Mouse (Mus musculus) erythroid progenitor cell, adult 5-6 weeks (primary cell): ENCODE results near the gene Cdk19. TPM values are rescaled to one million over a fixed set of nuclear protein-coding genes. Genes with fewer than 3 reads are reported as not detected.

ENCODE experiments used
- ATAC-seq: replicated peaks from 2 replicates; pipeline ENCODE4 v1.8.0; 2016; ENCODE audit warnings: moderate number of reproducible peaks, mild to moderate bottlenecking, moderate TSS enrichment, inconsistent platforms; ENCODE audit not compliant: poor library complexity, low FRiP score, severe bottlenecking
- total RNA-seq, 2 experiments: library from RNA; stranded (forward) in 1 of 2; stranded (reverse) in 1 of 2; fragments of 150-400 nt in 1 of 2; fragments of 186-747, 209-891 nt in 1 of 2; gene quantifications; 2 replicates each; pipeline versions ENCODE4 v1.2.3 to v1.2.4; 2015 to 2017; ENCODE audit warnings: low replicate concordance in 2 of 2

The Cdk19 gene
- total RNA-seq, 2 experiments from 2014 or later = 34.6 to 36.9 TPM

DNA sequence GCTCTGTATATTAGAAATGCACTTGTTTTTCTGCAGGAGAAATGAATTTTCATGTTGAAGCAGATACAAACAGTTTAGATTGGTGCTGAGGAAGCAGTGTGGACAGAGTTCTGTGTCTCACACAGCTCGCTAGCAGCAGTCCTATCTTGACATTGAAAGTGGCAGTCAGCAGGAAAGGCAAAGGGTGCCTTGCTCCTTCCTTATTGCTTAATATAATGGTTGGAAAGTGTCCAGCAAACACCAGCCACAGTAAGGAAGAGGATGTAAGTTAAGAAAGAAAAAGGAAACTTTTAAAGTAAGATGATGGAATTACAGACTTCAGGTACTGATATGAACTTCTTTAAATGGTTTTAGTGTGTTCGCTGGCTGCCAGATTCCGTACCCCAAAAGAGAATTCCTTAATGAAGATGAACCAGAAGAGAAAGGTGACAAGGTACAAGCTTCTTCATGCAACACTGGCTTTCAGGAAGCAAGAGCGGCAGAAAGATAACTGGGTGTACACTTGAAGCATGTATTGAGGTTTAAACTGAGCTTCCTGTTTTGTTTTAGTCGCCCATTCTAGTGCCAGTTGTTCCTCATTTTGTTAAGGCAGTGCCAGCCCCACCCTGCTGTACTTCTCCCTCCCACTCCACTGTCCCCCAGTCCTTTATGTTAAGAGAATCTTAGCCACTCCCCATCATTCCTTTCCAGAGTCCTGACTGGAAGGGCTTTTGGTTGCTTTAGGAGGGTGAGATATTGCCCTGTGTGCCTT is 137.3 kb downstream of the Cdk19 start:
- no peak for ATAC-seq

DNA sequence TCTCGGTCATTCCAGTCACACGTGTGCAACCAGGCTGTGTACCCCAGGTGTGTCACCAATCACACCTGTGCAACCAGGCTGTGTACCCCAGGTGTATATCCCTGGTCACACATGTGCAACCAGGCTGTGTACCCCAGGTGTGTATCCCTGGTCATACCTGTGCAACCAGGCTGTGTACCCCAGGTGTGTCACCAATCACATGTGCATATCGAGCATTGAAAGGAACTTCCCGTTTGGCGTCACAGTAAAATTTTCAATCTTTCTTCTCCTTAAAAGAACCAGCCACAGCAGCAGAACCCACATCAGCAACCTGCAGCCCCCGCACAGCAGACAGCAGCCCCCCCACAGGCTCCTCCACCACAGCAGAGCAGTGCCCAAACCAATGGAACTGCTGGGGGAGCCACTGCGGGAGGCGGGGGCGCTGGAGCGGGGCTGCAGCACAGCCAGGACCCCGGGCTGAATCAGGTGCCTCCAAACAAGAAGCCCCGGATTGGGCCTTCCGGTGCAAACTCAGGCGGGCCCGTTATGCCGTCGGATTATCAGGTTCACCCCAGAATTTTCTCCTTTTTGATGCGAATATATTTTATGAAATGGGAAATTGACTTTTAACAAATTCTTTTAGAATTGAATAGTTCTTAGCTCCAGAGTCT is 138.2 kb downstream of the Cdk19 start:
- no peak for ATAC-seq

DNA sequence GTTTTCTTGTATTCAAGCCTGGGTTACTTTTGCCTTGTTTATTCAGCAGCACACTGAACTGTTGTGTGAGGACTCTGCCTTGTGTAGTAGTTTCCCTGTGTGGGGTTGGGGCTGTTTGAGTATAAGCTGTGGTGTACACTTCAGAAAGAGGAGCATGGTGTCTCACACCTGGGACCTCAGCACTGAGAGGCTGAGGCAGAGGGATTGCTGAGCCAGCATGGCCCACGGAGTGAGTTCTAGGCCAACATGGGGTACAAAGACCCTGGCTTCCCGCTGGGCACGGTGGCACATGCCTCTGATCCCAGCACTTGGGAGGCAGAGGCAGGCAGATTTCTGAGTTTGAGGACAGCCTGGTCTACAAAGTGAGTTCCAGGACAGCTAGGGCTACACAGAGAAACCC is 139.3 kb downstream of the Cdk19 start:
- ATAC-seq = no peak

DNA sequence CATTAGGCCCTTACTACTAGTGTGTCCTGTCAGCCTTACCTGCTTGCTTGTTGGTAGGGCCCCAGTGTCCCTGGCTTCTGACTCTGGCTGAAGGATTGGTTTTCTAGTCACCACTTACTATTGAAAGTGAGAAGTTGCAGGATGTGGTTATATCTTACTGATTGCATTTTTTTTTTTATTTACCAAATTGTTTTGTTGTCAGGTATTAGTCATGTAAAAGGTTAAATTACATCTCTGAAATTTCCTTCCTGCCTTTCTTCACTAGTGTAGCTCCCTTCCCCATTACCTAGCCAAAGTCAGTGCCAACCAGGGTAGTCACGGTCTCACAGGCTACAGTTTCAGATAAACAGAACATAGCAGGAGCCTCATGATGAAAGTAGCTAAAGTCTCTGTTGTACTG is 139.9 kb downstream of the Cdk19 start:
- no peak for ATAC-seq

DNA sequence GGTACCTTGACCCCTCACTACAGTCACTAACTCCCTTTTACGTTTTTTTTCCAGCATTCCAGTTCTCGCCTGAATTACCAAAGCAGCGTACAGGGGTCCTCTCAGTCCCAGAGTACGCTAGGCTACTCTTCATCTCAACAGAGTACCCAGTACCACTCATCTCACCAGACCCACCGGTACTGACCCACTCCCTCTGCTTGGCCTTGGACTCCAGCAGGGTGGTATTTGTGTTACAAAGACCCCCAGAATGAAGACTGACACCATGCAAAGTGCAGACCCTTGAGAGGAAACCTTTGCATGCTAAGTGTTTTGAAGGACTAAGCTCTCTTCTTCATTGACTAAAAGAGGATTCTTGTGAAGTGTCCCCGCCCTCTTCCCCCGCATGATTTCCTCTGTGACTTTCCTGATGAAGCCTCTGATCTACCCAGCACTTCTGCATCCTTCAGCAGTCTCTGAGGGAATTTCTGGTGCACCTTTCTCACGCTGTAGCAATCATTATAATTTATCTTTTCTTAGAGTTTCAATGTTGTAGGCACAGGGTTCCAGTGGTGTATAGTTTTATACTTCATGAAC is 140.3 kb downstream of the Cdk19 start:
- no peak for ATAC-seq

DNA sequence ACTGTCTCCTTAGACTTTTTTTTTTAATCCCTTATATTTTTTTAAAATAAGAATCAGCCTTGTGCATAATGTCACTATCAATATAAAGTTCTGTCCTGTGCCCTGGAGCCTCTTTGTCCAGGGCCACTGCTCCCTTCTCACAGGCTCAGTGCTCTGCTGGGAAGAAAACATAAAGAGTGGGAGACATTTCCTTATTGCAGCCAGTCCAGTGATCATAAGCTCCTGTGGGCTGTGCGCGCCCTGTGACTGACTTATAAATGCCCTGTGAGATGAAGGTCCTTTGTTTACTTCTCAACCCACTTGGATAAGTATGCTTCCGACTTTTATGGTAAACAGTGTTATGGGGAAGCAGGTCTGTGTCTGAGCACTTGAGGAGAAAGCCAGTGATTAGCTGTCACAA is 142.2 kb downstream of the Cdk19 start:
- ATAC-seq = no peak

DNA sequence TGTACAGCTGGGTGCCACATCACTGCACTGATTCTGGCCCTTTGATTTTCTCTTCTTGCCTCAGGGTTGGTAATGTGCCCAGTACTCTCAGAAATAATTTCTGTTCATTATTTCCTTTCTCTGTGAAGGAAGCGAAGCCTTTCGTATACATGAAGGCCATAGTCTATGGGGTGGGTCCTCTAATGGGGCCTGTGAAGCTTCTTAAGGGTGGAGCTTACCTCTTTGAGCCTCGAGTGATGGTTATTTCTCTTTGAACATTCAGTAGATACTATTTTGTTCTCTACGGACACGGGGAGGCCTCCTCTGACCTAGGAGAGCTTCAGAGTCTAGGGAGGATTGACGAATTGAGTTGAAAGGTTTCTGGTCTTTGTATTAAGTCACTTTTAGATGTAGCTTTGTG is 142.9 kb downstream of the Cdk19 start:
- no peak for ATAC-seq

DNA sequence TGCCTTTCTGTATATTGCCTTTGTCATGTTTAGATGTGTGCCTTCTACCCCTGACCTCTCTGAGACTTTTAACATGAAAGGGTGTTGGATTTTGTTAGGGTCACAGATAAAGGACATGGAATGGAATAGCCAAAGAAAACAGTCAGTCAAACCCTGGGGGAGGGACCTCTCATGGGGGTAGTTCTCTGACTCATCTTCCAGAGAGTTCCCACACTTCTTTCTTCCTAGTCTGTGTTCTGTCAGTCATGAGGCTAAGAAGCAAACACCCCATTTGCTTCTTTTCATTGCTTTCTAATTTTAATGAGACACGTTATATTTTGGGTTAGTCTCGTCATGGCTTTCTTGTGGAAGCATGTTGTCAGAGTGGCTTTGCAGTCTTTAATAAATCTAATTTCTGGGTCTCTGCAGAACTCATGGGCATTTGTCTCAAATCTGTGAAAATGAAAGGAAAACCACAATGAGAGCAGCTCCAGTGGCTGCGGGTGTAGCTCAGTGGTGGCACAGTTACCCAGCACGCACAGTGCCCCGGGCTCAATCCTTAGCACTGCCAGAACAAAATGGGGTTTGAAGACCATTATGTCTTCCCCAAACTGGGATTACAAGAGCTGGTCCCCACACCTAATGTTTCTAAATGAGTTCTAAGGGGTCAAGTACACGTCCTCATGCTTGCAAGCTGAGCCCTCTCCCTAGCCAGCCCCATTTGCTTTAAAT is 149.9 kb downstream of the Cdk19 start:
- ATAC-seq = no peak

DNA sequence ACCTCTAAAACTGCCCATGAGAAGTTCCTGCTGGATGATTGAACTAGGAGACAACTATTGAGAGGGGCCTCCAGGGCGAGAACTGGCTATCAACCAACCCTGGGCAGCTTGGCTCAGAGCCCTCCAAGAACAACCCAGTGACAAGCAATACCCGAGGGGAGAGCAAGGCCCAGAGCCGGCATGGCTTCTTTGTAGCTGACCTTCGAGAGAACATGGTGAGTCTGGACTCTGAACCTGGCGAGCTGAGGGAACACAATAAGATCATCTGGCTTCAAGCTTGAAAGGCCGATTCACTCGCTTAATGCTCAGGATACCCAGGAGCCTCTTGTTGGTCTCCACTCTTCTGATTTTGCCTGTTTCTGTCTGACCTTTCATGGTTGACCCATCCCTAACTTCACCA is 151.8 kb downstream of the Cdk19 start:
- ATAC-seq = no peak

DNA sequence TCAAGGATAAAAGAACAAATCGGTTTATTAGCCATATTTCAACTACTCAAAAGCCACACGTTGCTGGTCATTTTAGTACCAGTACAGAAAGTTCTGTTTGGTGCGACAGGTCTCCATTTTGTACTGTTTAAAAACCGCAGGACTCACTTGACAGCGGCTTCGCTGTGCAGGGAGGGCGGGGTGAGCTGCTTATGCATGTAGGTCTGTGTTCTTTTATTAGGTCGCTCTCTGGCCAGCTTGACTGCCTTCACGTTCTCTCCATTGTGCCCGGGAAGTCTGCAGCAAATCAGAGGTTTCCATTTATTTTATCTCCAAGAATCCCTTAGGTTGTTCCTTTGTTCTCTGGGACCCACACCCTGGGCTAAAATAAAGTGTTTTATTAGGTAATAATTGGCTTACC is 152.4 kb downstream of the Cdk19 start:
- no peak for ATAC-seq

DNA sequence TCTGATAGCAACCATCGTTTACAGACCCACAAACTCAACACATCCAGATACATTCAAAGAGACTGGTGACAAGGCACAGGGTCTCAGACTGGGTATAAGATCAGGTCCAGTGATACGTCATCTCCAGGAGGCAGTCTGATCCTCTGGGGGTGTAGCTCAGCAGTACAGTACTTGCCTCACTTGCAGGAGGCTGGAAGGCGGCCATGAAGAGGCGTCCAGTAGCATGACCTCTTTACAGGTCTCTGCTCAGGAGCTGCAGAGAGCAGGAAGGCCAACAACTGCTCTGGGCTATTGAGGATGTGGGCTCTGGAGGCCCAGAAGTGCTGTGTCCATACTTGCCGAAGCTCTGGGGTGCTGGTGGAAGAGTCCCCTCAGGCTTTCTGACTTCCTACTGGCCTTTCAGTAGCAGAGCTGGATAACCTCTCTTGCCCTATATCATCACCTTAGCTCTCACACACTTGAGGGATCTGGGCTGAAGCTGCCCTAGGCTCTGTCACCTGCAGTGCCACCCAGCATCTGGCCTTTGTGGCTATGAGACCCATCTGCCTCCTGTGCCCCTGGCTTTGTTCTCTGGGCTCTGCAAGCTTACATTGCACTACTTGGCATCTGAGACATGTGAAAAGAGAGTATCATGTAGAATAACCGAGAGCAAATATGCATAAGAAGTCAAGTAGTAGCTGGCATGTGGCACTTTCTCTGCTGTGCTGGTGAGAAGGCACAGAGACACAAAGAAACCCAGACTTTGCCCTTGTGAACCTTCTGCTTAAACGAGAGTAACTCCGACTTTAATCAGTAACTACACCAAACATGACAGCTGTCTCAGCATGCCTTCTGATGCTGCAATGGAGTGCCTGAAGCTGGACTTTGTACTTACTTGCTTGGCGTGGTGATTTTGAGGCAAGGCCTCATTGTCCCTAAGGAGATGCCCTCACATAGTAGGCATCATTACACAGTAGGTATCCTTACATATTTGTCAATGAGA is 155.1 kb downstream of the Cdk19 start:
- no peak for ATAC-seq

DNA sequence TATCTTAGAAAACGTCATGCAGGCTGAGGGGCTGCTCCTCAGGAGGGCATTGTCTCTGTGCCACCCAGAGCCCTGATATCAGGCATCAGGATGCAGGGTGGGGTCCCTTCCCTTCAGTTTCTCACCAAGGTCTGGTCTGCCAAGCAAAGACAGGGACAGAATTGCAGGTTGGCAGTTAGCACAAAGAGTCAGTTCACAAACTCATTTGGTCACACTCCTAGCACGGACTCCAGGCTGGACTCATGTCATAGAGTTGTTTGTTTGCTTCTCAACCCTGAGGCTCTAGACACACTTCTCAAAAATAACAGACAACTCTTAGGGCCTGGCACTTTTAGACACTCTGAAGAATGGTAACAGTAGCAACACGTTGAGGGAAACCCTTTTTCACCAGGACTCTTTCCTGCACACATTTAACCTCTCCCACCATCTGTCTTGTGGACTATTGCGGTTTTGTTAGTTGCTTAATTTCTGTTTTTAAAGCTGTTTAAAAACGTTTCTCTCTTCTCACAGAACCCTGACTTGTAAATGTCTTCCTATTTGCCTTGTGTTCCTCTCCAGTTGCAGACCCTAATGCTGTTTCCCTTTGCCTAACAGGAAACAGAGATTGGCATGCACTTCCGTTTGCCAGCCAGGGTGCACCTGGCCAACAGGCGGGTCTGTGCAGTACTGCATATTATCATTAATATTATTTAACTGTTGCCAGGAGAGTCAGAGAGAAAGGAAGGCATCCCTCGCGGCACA is 158.1 kb downstream of the Cdk19 start:
- no peak for ATAC-seq

DNA sequence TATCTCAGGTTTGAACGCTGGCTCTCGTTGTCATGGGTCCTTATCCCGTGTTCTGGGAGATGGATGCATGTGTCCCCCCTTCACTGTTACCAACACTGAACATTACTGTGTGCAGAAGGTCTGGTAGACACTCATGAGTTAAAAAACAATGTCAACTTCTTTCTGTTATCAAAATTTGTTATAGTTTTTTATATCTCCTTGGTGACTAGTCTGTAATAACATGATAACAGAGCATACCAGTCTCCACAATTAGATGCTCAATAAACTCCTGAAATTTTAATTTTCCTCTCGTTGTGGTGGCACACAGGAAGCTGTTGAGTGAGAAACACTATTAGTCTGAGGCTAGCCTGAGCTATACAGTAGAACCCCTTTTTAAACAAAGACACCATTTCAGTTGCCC is 159.1 kb downstream of the Cdk19 start:
- no peak for ATAC-seq

DNA sequence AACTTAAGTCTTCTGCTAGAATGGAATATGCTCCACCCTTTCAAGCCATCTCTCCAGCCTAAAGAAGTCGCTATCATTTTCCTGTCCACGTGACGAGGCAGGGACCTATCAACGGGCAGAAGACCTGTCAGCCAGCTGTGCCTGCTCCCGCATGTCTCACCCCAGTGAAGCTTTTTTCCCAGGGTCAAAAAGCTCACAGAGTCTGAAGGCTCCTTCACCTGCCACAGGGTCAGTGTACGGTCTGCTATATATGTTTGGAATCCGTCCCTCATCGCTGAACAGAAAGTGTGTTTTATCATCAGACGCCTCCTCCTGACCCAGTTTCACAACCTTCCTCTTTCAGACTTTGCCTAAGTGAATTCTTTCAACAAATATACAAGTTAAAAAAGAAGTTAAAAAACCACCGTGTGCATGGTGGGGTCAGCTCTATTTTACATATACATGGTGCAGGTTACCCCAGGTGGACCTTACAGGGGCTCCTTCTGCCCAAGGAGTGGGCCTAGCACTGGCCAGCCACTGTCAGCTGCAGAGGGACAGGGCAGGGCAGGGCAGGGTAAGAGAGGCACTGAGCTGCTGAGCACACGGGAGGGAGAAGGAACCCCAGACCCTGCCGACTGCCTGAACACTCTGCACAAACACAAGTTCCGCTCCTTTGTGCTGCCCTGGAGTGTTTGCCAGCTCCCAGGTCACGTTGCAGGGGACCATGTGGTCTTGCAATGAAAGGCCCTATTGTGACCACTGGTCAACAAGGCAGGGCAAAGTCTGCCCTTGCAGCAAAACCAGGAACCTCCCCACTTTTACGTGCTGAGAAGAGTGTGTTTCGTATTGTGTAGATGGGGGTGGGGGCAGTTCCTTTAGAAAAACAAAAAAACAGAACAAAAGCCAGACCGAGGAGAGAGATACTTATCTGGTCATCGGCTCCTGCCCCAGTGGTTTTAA is 160.2 kb downstream of the Cdk19 start:
- peak; percentile 88 for ATAC-seq

DNA sequence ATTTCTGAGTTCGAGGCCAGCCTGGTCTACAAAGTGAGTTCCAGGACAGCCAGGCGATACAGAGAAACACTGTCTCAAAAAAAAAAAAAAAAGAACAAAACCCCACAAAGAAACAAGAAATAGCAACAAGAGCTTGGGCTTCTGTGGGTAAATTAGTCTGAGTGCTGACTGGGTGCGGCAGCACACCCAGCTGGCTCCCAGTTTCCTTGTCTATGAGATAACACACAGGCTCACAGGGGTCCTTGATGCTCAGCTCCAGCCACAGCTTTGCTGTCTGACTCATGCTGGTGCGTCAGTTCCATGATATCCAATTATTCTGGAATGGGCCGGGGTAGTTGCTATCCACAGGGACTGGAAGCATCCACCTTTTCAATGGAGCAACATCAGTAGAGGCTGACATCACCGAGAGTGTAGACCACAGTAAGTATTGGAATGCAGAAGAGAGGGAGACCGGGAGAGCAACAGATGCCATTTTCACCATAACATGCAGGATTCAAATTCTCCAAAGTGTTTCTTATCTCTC is 161.4 kb downstream of the Cdk19 start:
- no peak for ATAC-seq

DNA sequence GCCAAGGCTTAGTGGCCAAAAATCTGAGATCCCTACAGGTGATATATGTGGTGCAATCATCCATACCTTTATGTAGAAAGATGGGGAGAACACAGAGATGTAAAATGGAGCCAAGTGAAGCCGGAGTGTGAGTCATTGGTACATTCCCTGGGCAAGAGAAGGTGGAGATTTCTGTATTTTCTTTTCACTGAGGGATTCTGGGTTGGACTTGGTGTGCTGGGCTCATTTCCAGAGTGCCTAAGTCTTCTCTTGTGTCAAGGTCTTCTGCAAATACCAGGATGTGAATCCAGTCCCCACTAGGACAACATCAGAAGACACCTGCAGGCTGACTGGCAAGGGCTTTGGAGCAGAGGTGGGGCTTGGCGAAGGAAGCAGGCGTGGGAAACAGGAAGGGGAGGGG is 163.4 kb downstream of the Cdk19 start:
- ATAC-seq = no peak

DNA sequence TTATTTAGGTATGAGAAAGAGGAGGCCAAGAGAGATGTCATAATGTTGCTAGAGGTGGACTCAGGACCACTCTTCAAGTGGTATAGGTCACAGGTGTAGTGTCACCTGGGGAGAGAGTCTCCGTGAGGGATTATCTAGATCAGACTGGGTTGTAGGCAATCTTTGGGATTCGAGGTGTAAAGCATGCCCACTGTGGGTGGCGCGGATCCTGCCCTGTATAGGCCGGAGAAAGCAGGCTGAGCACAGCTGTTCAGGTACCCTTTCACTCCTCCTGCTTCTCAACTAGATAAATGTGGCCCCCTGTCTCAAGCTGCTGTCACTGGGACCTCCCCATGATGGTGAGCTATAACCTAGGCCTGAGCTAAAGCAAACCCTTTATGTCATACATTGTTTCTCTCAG is 171.0 kb downstream of the Cdk19 start:
- no peak for ATAC-seq

DNA sequence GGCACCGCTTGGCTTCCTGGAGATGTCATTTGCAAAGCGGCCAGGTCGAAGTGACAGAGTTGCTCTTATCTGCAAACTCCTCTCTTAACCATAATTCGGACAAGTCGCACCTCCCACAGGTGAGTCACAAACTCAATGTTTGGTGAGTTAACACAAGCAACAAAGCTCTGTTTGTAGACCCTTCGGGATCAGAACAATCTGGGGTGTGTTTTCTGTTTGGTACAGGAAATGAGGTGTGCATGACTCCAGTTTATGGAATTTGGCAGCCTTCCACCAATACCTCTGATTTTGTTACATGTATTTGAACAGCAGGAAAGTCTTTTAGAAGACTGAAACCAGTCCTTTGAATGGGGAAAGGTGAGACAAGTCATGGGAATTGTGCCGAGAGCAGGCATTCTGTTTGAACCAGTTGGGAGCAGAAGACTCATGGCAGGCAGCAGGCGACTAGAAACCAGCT is 171.9 kb downstream of the Cdk19 start:
- ATAC-seq = no peak
